Mouse (Mus musculus) gastrocnemius, postnatal 14 days (tissue): ENCODE data around the gene Arf3. TPM values are rescaled to one million over a fixed set of nuclear protein-coding genes. Genes with fewer than 3 reads are reported as not detected.

Source experiments
- DNase-seq: peaks from one replicate; pipeline ENCODE4 v3.0.0; 2021; ENCODE audit warnings: mixed read lengths
- intact Hi-C: fragments of 180-260 bp; cut with DNase I; formaldehyde crosslinking; loops from one replicate; pipeline ENCODE4 v1.15.1; 2025; ENCODE audit warnings: low total_unique reads
- total RNA-seq, 2 experiments: library from RNA; stranded (reverse); gene quantifications; 2 replicates each; pipeline ENCODE4 v1.2.3; 2021

Arf3 gene
- total RNA-seq, 2 experiments from 2014 or later = 14.6 to 15.8 TPM

DNA sequence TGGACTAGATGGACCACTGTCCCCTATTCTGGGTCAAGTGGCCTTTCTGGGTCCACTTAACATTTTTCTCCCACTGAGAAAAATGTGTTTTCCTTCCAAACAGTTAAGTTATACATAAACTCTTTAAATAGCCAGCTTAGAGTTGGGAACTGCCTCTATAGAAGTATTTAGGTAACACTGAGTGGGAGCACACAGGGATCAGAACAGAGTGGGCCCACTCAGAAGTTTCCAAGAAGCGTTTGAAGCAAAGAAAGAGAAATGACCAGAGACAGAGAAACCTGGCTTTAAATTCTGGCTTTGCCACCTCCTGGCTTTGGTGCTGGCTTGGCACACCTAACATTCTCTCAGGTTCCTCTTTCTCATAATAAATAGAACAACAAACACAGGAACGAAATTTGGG is 73.3 kb downstream of the Arf3 start:
- no peak for DNase-seq
- intact Hi-C loops = no loop called here

Other genes starting within 250 kb of the Arf3 start
- gene Kansl2, start 228.9 kb downstream of the Arf3 start, total RNA-seq = 10 to 100 TPM; 52.5 to 56.9 TPM
- 10 to 100 TPM; 20.4 to 20.6 TPM for gene Ccnt1, start 192.3 kb downstream of the Arf3 start, total RNA-seq
- under 1 TPM in 1 of 2 experiments, not detected in 1; 0.44 TPM for gene 4930415O20Rik, start 192.2 kb downstream of the Arf3 start, total RNA-seq
- gene Adcy6, start 153.1 kb downstream of the Arf3 start, total RNA-seq = 10 to 100 TPM; 33.1 to 36.4 TPM
- gene Cacnb3, start 132.4 kb downstream of the Arf3 start, total RNA-seq = 1 to 10 TPM; 6.6 to 9.5 TPM
- 10 to 100 TPM; 45.1 to 48.1 TPM for gene Ddx23, start 100.3 kb downstream of the Arf3 start, total RNA-seq
- 1 to 10 TPM in 1 of 2 experiments, under 1 TPM in 1; 0.40 to 1.2 TPM for gene Rnd1, start 85.8 kb downstream of the Arf3 start, total RNA-seq
- gene Ccdc65, start 55.0 kb downstream of the Arf3 start, total RNA-seq = not detected
- gene Fkbp11, start 35.0 kb downstream of the Arf3 start, total RNA-seq = 1 to 10 TPM; 3.9 to 4.4 TPM
- gene Wnt10b, start 14.9 kb upstream of the Arf3 start, total RNA-seq = 1 to 10 TPM in 1 of 2 experiments, under 1 TPM in 1; 0.78 to 1.5 TPM
- gene Wnt1, start 26.6 kb upstream of the Arf3 start, total RNA-seq = under 1 TPM in 1 of 2 experiments, not detected in 1; 0.10 TPM
- gene Ddn, start 46.3 kb upstream of the Arf3 start, total RNA-seq = 1 to 10 TPM; 1.6 to 2.7 TPM
- 10 to 100 TPM; 36.6 to 42.0 TPM for gene Prkag1, start 68.3 kb upstream of the Arf3 start, total RNA-seq
- 10 to 100 TPM; 40.2 to 40.8 TPM for gene Kmt2d, start 108.0 kb upstream of the Arf3 start, total RNA-seq
- gene Rhebl1, start 131.3 kb upstream of the Arf3 start, total RNA-seq = 1 to 10 TPM; 1.1 to 2.0 TPM
- gene Dhh, start 135.3 kb upstream of the Arf3 start, total RNA-seq = 1 to 10 TPM in 1 of 2 experiments, under 1 TPM in 1; 0.97 to 4.1 TPM
- 10 to 100 TPM in 1 of 2 experiments, 1 to 10 TPM in 1; 4.4 to 11.3 TPM for gene Lmbr1l, start 155.0 kb upstream of the Arf3 start, total RNA-seq
- 10 to 100 TPM; 64.0 to 93.6 TPM for gene Tuba1b, start 171.4 kb upstream of the Arf3 start, total RNA-seq
- not detected for gene Gm49450, start 190.3 kb upstream of the Arf3 start, total RNA-seq
- gene Tuba1a, start 190.5 kb upstream of the Arf3 start, total RNA-seq = 100 to 1,000 TPM in 1 of 2 experiments, 10 to 100 TPM in 1; 58.7 to 109 TPM